14 mouse cellular contexts compared by ENCODE assay signal in genomic region chr16:89867212-89867829, GRCm38 (mm10).
A peak's percentile ranks its signal among the peaks of the same experiment; 100 is the strongest.
DNase-seq lines count a peak whose midpoint lies in the region; ATAC-seq lines count a peak whose summit lies in the region.
"Had no signal": no experiment of that assay in that cellular context is flagged by ENCODE, and none has a peak within 500 bp of the region (broad histone marks: within the 10 kb centered on the region; RNA-seq: fewer than 3 reads in every experiment).

No protein-coding gene starts in this region.

- H3K4me3 ChIP-seq in forebrain, embryonic 13.5 days = no peak overlapping the region
- no peak overlapping the region for H3K4me3 ChIP-seq in forebrain, embryonic 12.5 days (replicated peaks)
- 0 out of 2 replicates have a peak overlapping the region, but pooled peaks have one; percentile 3 for H3K4me3 ChIP-seq in hindbrain, embryonic 15.5 days
- H3K4me3 ChIP-seq: heart, adult 2 months had no signal

- H3K4me1 ChIP-seq in forebrain, embryonic 13.5 days = peaks cover 19% of the 10 kb centered on the region
- H3K4me1 ChIP-seq in forebrain, embryonic 12.5 days = peaks cover 21% of the 10 kb centered on the region
- H3K4me1 ChIP-seq in hindbrain, embryonic 15.5 days (replicated peaks) = no peaks in the 10 kb centered on the region

- H3K9me3 ChIP-seq in forebrain, embryonic 13.5 days (replicated peaks) = peaks cover 4% of the 10 kb centered on the region; the same call in 1 of the 2 replicates
- H3K9me3 ChIP-seq in forebrain, embryonic 12.5 days = peaks cover 5% of the 10 kb centered on the region; the same call in 1 of the 2 replicates
- H3K9me3 ChIP-seq in hindbrain, embryonic 15.5 days = no peaks in the 10 kb centered on the region

- intact Hi-C loops in left cerebral cortex, postnatal 10 days (cut with DNase I) = no loop called here

- peak; percentile 41; the same call in 1 of the 2 replicates for ATAC-seq in forebrain, embryonic 13.5 days
- ATAC-seq in forebrain, embryonic 12.5 days (ENCODE audit: low FRiP score) = no peak
- no peak; the same call in 1 of the 2 replicates for ATAC-seq in hindbrain, embryonic 15.5 days (ENCODE audit: low FRiP score, low read depth)
- no peak for ATAC-seq in CD4-positive, CD25-positive, alpha-beta regulatory T cell, adult 4 months

- WGBS in forebrain, embryonic 13.5 days = 82% methylated on average over 26 of the region's 26 CpGs
- 85% methylated on average over 26 of the region's 26 CpGs for WGBS in forebrain, embryonic 12.5 days
- WGBS in hindbrain, embryonic 15.5 days = 69% methylated on average over 26 of the region's 26 CpGs

- no peak overlapping the region for H3K4me2 ChIP-seq in forebrain, embryonic 13.5 days
- H3K4me2 ChIP-seq in forebrain, embryonic 12.5 days = no peak overlapping the region
- H3K4me2 ChIP-seq in hindbrain, embryonic 15.5 days = 0 out of 2 replicates have a peak overlapping the region, but pooled peaks have one; percentile 0
- H3K4me2 ChIP-seq: lung, embryonic 14.5 days had no signal

- peak; percentile 28 for DNase-seq in ES-CJ7 (ENCODE audit: low read depth, low spot score)
- DNase-seq in left cerebral cortex, postnatal 10 days (ENCODE audit: extremely low spot score in 1 of 2, low spot score in 2 of 2) = peak; percentile 43 to 61
- no peak for DNase-seq in yolk sac, embryonic 10.5 days (ENCODE audit: low spot score)
- DNase-seq in B cell, adult 2 months = no peak
- DNase-seq: cerebellum, adult 9-10 months; heart, adult 2 months; kidney, adult 2 months; kidney, postnatal 4 days; lung, embryonic 14.5 days; thymus, adult 18-20 months had no signal

- H3K27me3 ChIP-seq in forebrain, embryonic 13.5 days = no peaks in the 10 kb centered on the region
- no peaks in the 10 kb centered on the region for H3K27me3 ChIP-seq in forebrain, embryonic 12.5 days
- no peaks in the 10 kb centered on the region for H3K27me3 ChIP-seq in hindbrain, embryonic 15.5 days

- peaks cover 17% of the 10 kb centered on the region; the same call in 1 of the 2 replicates for H3K36me3 ChIP-seq in forebrain, embryonic 13.5 days (ENCODE audit: poor library complexity, severe bottlenecking)
- H3K36me3 ChIP-seq in forebrain, embryonic 12.5 days (replicated peaks) = peaks cover 25% of the 10 kb centered on the region; the same call in 1 of the 2 replicates
- H3K36me3 ChIP-seq in hindbrain, embryonic 15.5 days = no peaks in the 10 kb centered on the region

- no peak overlapping the region for H3K9ac ChIP-seq in forebrain, embryonic 13.5 days
- H3K9ac ChIP-seq in forebrain, embryonic 12.5 days = no peak overlapping the region
- H3K9ac ChIP-seq in hindbrain, embryonic 15.5 days = no peak overlapping the region
- H3K9ac ChIP-seq: lung, embryonic 14.5 days had no signal

- H3K27ac ChIP-seq in forebrain, embryonic 13.5 days = no peak overlapping the region
- no peak overlapping the region for H3K27ac ChIP-seq in forebrain, embryonic 12.5 days
- no peak overlapping the region for H3K27ac ChIP-seq in hindbrain, embryonic 15.5 days (replicated peaks)
- H3K27ac ChIP-seq: heart, adult 2 months had no signal

Comparison
In these comparisons a context has a peak if more than half of its experiments do, and no peak if none do; other contexts are left out.
1. DNase-seq: peak in ES-CJ7 (single experiment) and left cerebral cortex, postnatal 10 days (2 of 2); none in yolk sac, embryonic 10.5 days (single experiment) and B cell, adult 2 months (0 of 2).